Mouse (Mus musculus): ENCODE measurements around the gene Grap. TPM values are rescaled to one million over a fixed set of nuclear protein-coding genes. Genes with fewer than 3 reads are reported as not detected.

Grap gene
- 10.2 and 11.3 TPM in 2 replicates for polyA plus RNA-seq (2015; fragmentation: Nextera tagmentation; extraction: Ambion mirVana)

- 76% methylated on average over 10 of the region's 10 CpGs for WGBS
- Histone ChIP-seq H3K9ac (replicated peaks; ENCODE audit: low read depth, low read length) (no peak within 1 kb of the TSS), H3K4me2 (ENCODE audit: low read length) (no peak within 1 kb of the TSS), H3K9me3 (ENCODE audit: control insufficient read depth, low read length) (no peaks in the 10 kb centered on the region), H3K4me3 (replicated peaks; ENCODE audit: low read length) (no peak within 1 kb of the TSS), H3K36me3 (ENCODE audit: control insufficient read depth, insufficient read depth) (no peaks in the 10 kb centered on the region), H3K27me3 (replicated peaks; ENCODE audit: control insufficient read depth, insufficient read depth, low read length) (no peaks in the 10 kb centered on the region), H3K4me1 (replicated peaks; ENCODE audit: control insufficient read depth, insufficient read depth, low read length) (no peaks in the 10 kb centered on the region), H3K27ac (ENCODE audit: low read length) (peak within 1 kb of the TSS; percentile 10; the same call in 1 of the 2 replicates)
- ATAC-seq: no peak
These were observed at the start of gene Grap for GRCm38 (mm10) chr11:61652686-61653447. Grap (plus strand) TSS chr11:61653265.

GRCm38 (mm10) chr11:61608072-61608471 is 45.0 kb upstream of the Grap start:
- Histone ChIP-seq H3K27me3 (replicated peaks; ENCODE audit: control insufficient read depth, insufficient read depth, low read length) (no peaks in the 10 kb centered on the region), H3K36me3 (ENCODE audit: control insufficient read depth, insufficient read depth) (no peaks in the 10 kb centered on the region), H3K27ac (ENCODE audit: low read length) (no peak overlapping the region), H3K9ac (replicated peaks; ENCODE audit: low read depth, low read length) (no peak overlapping the region), H3K4me3 (replicated peaks; ENCODE audit: low read length) (no peak overlapping the region), H3K9me3 (ENCODE audit: control insufficient read depth, low read length) (peaks cover 3% of the 10 kb centered on the region; the same call in 1 of the 2 replicates), H3K4me1 (replicated peaks; ENCODE audit: control insufficient read depth, insufficient read depth, low read length) (no peaks in the 10 kb centered on the region), H3K4me2 (ENCODE audit: low read length) (no peak overlapping the region)
- WGBS: 89% methylated on average over 4 of the region's 4 CpGs
- no peak for ATAC-seq

DNA sequence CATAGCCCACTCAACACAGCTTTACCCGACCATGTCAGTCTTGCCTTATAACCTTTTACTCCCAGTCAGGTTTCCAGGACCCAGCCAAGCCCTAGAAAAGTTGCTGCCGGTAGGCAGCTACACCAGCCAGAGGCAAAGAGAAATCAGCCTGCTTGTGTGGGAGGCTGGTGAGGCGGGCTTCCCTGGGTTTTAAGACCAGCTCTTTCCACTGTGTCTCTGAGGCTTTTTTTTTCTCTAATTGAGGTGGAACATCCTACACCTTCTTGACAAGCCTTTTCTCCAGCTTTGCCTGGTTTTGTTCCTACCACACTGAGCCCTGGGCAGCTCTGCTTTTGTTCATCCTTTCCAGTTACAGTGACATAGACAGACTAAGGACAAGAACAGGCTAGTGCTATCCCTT is 41.9 kb upstream of the Grap start:
- no peak for ATAC-seq
- no peaks in the 10 kb centered on the region for H3K27me3 ChIP-seq (replicated peaks; ENCODE audit: control insufficient read depth, insufficient read depth, low read length)
- H3K9ac ChIP-seq (replicated peaks; ENCODE audit: low read depth, low read length): no peak overlapping the region
- no peaks in the 10 kb centered on the region for H3K36me3 ChIP-seq (ENCODE audit: control insufficient read depth, insufficient read depth)
- peaks cover 3% of the 10 kb centered on the region; the same call in 1 of the 2 replicates for H3K9me3 ChIP-seq (ENCODE audit: control insufficient read depth, low read length)
- H3K4me1 ChIP-seq (replicated peaks; ENCODE audit: control insufficient read depth, insufficient read depth, low read length): peaks cover 4% of the 10 kb centered on the region
- H3K4me3 ChIP-seq (replicated peaks; ENCODE audit: low read length): no peak overlapping the region
- 83% methylated on average over 3 of the region's 3 CpGs for WGBS
- no peak overlapping the region for H3K4me2 ChIP-seq (ENCODE audit: low read length)
- H3K27ac ChIP-seq (ENCODE audit: low read length): no peak overlapping the region

- ATAC-seq: no peak
- Histone ChIP-seq H3K36me3 (ENCODE audit: control insufficient read depth, insufficient read depth) (no peaks in the 10 kb centered on the region), H3K9ac (replicated peaks; ENCODE audit: low read depth, low read length) (no peak overlapping the region), H3K4me3 (replicated peaks; ENCODE audit: low read length) (no peak overlapping the region), H3K27me3 (replicated peaks; ENCODE audit: control insufficient read depth, insufficient read depth, low read length) (no peaks in the 10 kb centered on the region), H3K9me3 (ENCODE audit: control insufficient read depth, low read length) (no peaks in the 10 kb centered on the region), H3K4me2 (ENCODE audit: low read length) (no peak overlapping the region), H3K27ac (ENCODE audit: low read length) (no peak overlapping the region), H3K4me1 (replicated peaks; ENCODE audit: control insufficient read depth, insufficient read depth, low read length) (peaks cover 7% of the 10 kb centered on the region)
- 76% methylated on average over 4 of the region's 4 CpGs for WGBS
These were observed 40.9 kb upstream of the Grap start for GRCm38 (mm10) chr11:61612116-61612635.

GRCm38 (mm10) chr11:61614401-61614800 is 38.7 kb upstream of the Grap start:
- Histone ChIP-seq H3K4me1 (replicated peaks; ENCODE audit: control insufficient read depth, insufficient read depth, low read length) (peaks cover 8% of the 10 kb centered on the region), H3K27ac (ENCODE audit: low read length) (no peak overlapping the region), H3K36me3 (ENCODE audit: control insufficient read depth, insufficient read depth) (no peaks in the 10 kb centered on the region), H3K9me3 (ENCODE audit: control insufficient read depth, low read length) (no peaks in the 10 kb centered on the region), H3K9ac (replicated peaks; ENCODE audit: low read depth, low read length) (no peak overlapping the region), H3K27me3 (replicated peaks; ENCODE audit: control insufficient read depth, insufficient read depth, low read length) (no peaks in the 10 kb centered on the region), H3K4me2 (ENCODE audit: low read length) (no peak overlapping the region), H3K4me3 (replicated peaks; ENCODE audit: low read length) (no peak overlapping the region)
- no peak for ATAC-seq
- 75% methylated on average over 5 of the region's 5 CpGs for WGBS

- Histone ChIP-seq H3K4me3 (replicated peaks; ENCODE audit: low read length) (no peak overlapping the region), H3K4me2 (ENCODE audit: low read length) (peak overlapping the region; percentile 42), H3K27ac (ENCODE audit: low read length) (no peak overlapping the region), H3K27me3 (replicated peaks; ENCODE audit: control insufficient read depth, insufficient read depth, low read length) (no peaks in the 10 kb centered on the region), H3K36me3 (ENCODE audit: control insufficient read depth, insufficient read depth) (no peaks in the 10 kb centered on the region), H3K9ac (replicated peaks; ENCODE audit: low read depth, low read length) (peak overlapping the region; percentile 15; the same call in 1 of the 2 replicates), H3K9me3 (ENCODE audit: control insufficient read depth, low read length) (no peaks in the 10 kb centered on the region), H3K4me1 (replicated peaks; ENCODE audit: control insufficient read depth, insufficient read depth, low read length) (peaks cover 22% of the 10 kb centered on the region)
- WGBS: 14% methylated on average over 18 of the region's 22 CpGs
- ATAC-seq: no peak
These were observed 37.2 kb upstream of the Grap start for GRCm38 (mm10) chr11:61615686-61616522.

DNA sequence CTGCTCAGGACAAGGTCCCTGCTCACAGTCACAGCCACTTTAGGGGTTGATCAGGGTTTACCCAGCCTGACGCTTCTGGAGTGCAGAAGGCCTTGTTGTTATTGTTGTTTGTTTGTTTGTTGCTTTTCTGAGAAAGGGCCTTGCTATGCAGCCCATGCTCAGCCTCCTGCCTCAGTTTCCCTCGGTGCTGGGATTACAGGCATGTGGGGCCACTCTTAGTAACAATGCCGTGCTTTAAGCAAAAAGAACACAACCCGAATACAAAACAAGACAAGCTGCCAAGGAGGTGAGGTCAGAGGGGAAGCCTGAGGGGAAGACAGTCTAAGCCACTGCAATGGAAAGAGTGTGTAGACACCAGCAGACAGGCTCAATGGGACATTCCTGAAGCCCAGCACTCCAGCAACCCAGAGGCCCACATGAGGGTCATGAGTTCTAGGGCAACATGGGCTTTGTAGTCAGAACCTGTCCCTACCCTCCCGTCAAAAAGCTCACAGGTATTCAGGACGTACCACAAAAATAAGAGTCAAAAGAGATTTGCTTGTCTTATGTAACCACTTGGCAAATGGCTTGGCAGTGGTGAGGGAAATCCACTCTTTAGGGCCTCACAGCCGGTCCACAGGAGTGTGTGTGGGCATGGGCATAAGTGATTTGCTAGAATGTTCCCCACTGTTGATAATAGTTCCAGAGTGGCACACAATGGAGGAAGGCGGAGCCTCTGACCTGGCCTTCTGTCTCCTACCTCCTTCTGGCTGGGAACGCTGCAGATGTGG is 36.4 kb upstream of the Grap start:
- 47% methylated on average over 9 of the region's 9 CpGs for WGBS
- no peak overlapping the region for H3K27ac ChIP-seq (ENCODE audit: low read length)
- no peak for ATAC-seq
- no peaks in the 10 kb centered on the region for H3K36me3 ChIP-seq (ENCODE audit: control insufficient read depth, insufficient read depth)
- H3K9me3 ChIP-seq (ENCODE audit: control insufficient read depth, low read length): no peaks in the 10 kb centered on the region
- H3K9ac ChIP-seq (replicated peaks; ENCODE audit: low read depth, low read length): no peak overlapping the region
- H3K27me3 ChIP-seq (replicated peaks; ENCODE audit: control insufficient read depth, insufficient read depth, low read length): no peaks in the 10 kb centered on the region
- H3K4me3 ChIP-seq (replicated peaks; ENCODE audit: low read length): no peak overlapping the region
- peaks cover 22% of the 10 kb centered on the region for H3K4me1 ChIP-seq (replicated peaks; ENCODE audit: control insufficient read depth, insufficient read depth, low read length)
- H3K4me2 ChIP-seq (ENCODE audit: low read length): no peak overlapping the region

DNA sequence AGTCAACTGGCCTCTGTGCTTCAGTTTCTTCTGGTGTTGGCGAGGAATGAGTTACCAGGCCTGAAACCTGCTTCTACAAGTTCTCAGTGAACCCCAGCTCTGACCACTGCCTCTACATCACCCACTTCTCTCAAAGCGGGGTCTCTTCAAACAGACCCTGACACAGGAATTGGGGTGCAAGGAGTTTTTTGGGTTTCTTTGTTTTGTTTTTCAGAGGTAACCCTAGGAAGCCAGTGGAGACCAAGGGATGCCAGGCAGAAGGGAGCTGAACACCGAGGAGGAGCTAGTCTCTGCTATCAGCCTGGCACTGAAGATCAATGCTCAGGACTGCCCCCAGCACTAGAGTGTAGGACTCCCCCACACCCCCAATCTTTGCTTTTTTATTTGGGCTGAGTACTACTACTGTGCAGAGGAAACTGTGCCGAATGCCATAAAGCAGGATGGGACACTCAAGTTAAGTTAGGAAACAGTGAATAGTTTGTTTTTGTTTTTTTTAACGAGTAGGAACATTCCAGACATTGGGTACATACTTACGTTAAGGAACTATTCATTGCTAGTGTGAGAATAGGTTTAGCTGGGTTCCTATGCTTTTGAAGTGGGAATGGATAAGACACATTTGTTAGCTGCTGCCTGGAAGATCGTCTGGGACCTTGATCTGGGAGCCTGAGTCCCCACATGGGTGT is 35.6 kb upstream of the Grap start:
- no peak overlapping the region for H3K9ac ChIP-seq (replicated peaks; ENCODE audit: low read depth, low read length)
- H3K36me3 ChIP-seq (ENCODE audit: control insufficient read depth, insufficient read depth): no peaks in the 10 kb centered on the region
- no peak overlapping the region for H3K4me3 ChIP-seq (replicated peaks; ENCODE audit: low read length)
- H3K27me3 ChIP-seq (replicated peaks; ENCODE audit: control insufficient read depth, insufficient read depth, low read length): no peaks in the 10 kb centered on the region
- H3K4me2 ChIP-seq (ENCODE audit: low read length): no peak overlapping the region
- 62% methylated on average over 7 of the region's 7 CpGs for WGBS
- H3K9me3 ChIP-seq (ENCODE audit: control insufficient read depth, low read length): no peaks in the 10 kb centered on the region
- no peak overlapping the region for H3K27ac ChIP-seq (ENCODE audit: low read length)
- ATAC-seq: no peak
- H3K4me1 ChIP-seq (replicated peaks; ENCODE audit: control insufficient read depth, insufficient read depth, low read length): peaks cover 22% of the 10 kb centered on the region

All from forebrain, embryonic 16.5 days (tissue).